Mouse (Mus musculus): ENCODE measurements around the gene Mthfd1. TPM values are rescaled to one million over a fixed set of nuclear protein-coding genes. Genes with fewer than 3 reads are reported as not detected.

The Mthfd1 gene
- total and polyA plus RNA-seq, 2 experiments from 2014 or later: 31.3 to 33.1 TPM

DNA sequence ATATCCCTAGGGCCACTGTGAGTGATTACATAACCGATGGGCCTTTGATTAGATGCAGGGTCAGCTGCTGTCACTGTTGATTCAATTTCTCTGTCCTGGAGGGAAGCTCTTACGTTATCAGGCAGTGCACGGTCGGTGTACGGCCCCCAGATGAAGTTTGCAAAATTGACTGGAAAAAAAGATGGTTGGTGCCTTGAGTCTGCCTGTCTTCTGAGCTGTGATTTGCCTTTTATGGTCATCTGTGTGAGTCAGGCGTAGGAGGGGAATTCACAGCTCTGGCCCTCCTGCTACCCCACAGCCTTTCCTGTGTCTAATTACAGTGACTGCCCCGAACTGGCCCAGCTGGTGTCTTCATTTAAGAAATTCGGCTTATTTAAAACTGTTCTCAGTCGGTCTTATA, 52.9 kb downstream of the Mthfd1 start:
- ATAC-seq (no peak), DNase-seq (ENCODE audit: low spot score) (no peak)
- H3K27ac ChIP-seq: peak overlapping the region; percentile 26; the same call in 1 of the 2 replicates
- H3K9me3 ChIP-seq (ENCODE audit: low read length): no peaks in the 10 kb centered on the region
- 0 out of 2 replicates have a peak, but pooled peaks cover 10% of the 10 kb centered on the region for H3K36me3 ChIP-seq (ENCODE audit: insufficient read depth, low read length)
- H3K4me1 ChIP-seq (ENCODE audit: insufficient read depth, low read length): no peaks in the 10 kb centered on the region
- no peak overlapping the region for H3K4me3 ChIP-seq (ENCODE audit: low read length)
- no peak overlapping the region for H3K9ac ChIP-seq (replicated peaks; ENCODE audit: low read length)
- H3K27me3 ChIP-seq (ENCODE audit: insufficient read depth, low read length): no peaks in the 10 kb centered on the region
- WGBS: 55% methylated on average over 9 of the region's 9 CpGs
- H3K4me2 ChIP-seq (ENCODE audit: low read depth, low read length): no peak overlapping the region
- no peak for TF ChIP-seq CTCF (IDR thresholded peaks at IDR 0.05; ENCODE audit: low read depth)

DNA sequence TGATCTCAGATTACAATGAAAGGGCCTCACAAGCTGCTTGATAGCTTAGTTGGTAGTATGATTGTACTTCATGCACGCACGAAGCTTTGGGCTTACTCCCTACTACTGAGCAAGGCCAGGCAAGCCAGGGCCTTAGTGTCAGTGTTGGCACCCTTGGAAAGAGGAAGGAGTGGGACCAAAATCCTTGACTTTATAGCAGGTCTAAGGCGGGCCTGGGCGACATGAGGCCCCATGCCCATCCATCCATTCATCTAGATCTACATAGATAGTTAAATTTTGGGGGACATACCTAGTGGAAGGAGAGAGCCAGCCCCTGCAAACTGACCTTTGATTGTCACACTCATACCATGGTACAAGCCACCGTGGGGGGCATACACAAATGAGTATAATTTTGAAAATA, 53.3 kb downstream of the Mthfd1 start:
- H3K9ac ChIP-seq (replicated peaks; ENCODE audit: low read length): no peak overlapping the region
- H3K27ac ChIP-seq: no peak overlapping the region
- H3K9me3 ChIP-seq (ENCODE audit: low read length): no peaks in the 10 kb centered on the region
- H3K4me1 ChIP-seq (ENCODE audit: insufficient read depth, low read length): no peaks in the 10 kb centered on the region
- H3K4me3 ChIP-seq (ENCODE audit: low read length): no peak overlapping the region
- DNase-seq (ENCODE audit: low spot score) (no peak), ATAC-seq (no peak)
- 0 out of 2 replicates have a peak, but pooled peaks cover 10% of the 10 kb centered on the region for H3K36me3 ChIP-seq (ENCODE audit: insufficient read depth, low read length)
- TF ChIP-seq CTCF (IDR thresholded peaks at IDR 0.05; ENCODE audit: low read depth): no peak
- no peak overlapping the region for H3K4me2 ChIP-seq (ENCODE audit: low read depth, low read length)
- no peaks in the 10 kb centered on the region for H3K27me3 ChIP-seq (ENCODE audit: insufficient read depth, low read length)
- 88% methylated on average over 5 of the region's 5 CpGs for WGBS

DNA sequence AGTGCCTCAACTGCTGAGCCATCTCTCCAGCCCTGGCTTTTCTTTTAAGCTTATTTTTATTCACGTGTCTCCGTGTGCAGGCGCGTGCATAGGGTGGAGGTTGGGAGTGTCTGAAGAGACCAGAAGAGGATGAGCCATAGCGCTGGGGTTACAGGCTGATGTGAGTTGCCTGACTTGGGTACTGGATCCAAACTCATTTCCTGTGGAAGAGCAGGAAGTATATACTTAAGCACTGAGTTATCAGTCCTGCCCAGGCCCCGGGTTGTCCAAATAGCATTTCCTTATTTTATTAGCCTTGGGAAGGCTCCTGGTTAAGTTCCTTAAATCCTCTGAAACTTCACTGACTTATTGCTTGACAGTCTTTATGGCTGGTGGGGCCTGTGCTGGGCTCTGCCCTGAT, 54.9 kb downstream of the Mthfd1 start:
- Histone ChIP-seq H3K4me3 (ENCODE audit: low read length) (no peak overlapping the region), H3K9ac (replicated peaks; ENCODE audit: low read length) (no peak overlapping the region), H3K4me2 (ENCODE audit: low read depth, low read length) (no peak overlapping the region), H3K36me3 (ENCODE audit: insufficient read depth, low read length) (peaks cover 16% of the 10 kb centered on the region; the same call in 1 of the 2 replicates), H3K27me3 (ENCODE audit: insufficient read depth, low read length) (no peaks in the 10 kb centered on the region), H3K4me1 (ENCODE audit: insufficient read depth, low read length) (no peaks in the 10 kb centered on the region), H3K27ac (no peak overlapping the region), H3K9me3 (ENCODE audit: low read length) (no peaks in the 10 kb centered on the region)
- DNase-seq (ENCODE audit: low spot score): no peak
- WGBS: 92% methylated on average over 6 of the region's 6 CpGs
- TF ChIP-seq CTCF (IDR thresholded peaks at IDR 0.05; ENCODE audit: low read depth): no peak
- ATAC-seq: no peak

DNA sequence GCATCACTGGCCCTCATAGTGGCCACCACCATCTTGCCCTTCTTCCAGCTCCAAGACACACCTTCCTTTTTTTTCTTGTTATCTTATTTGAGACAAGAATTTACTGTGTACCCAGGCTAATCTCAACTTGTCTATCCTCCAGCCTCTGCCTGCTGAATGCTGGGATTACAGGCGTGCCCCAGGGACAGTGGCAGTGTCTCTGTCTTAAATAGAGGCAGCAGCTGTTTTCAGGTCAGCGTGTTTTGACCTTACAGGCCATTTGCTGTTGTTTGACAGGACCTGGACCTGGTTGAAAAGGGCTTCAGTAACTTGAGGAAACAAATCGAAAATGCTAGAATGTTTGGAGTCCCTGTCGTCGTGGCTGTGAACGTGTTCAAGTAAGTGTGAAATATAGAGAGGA, 55.5 kb downstream of the Mthfd1 start:
- 82% methylated on average over 6 of the region's 6 CpGs for WGBS
- Histone ChIP-seq H3K4me3 (ENCODE audit: low read length) (no peak overlapping the region), H3K27ac (no peak overlapping the region), H3K36me3 (ENCODE audit: insufficient read depth, low read length) (peaks cover 20% of the 10 kb centered on the region; the same call in 1 of the 2 replicates), H3K4me2 (ENCODE audit: low read depth, low read length) (no peak overlapping the region), H3K9me3 (ENCODE audit: low read length) (no peaks in the 10 kb centered on the region), H3K27me3 (ENCODE audit: insufficient read depth, low read length) (no peaks in the 10 kb centered on the region), H3K9ac (replicated peaks; ENCODE audit: low read length) (no peak overlapping the region), H3K4me1 (ENCODE audit: insufficient read depth, low read length) (no peaks in the 10 kb centered on the region)
- no peak for TF ChIP-seq CTCF (IDR thresholded peaks at IDR 0.05; ENCODE audit: low read depth)
- ATAC-seq: no peak
- no peak for DNase-seq (ENCODE audit: low spot score)

DNA sequence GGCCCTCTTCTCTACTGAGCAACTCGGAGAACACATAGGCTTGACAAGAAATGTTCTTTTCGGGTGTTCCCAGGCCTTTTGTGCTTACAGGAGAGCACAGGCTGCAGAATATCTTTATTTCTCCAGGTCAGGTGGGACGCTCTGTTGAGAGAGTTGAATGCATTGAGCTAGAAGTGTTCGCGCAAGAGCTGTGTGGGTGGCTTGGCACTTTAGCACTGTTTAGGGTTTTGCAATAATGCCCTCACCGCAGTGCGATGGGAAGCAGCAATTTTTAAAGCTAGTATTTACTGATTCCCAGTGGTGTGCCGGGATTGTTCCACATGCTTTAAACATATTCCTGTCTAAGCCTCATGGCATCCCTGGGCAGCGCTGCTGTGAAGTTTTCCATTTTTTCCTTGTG, 56.1 kb downstream of the Mthfd1 start:
- no peaks in the 10 kb centered on the region for H3K9me3 ChIP-seq (ENCODE audit: low read length)
- no peaks in the 10 kb centered on the region for H3K4me1 ChIP-seq (ENCODE audit: insufficient read depth, low read length)
- H3K9ac ChIP-seq (replicated peaks; ENCODE audit: low read length): no peak overlapping the region
- ATAC-seq (no peak), DNase-seq (ENCODE audit: low spot score) (no peak)
- peaks cover 20% of the 10 kb centered on the region; the same call in 1 of the 2 replicates for H3K36me3 ChIP-seq (ENCODE audit: insufficient read depth, low read length)
- no peak overlapping the region for H3K4me2 ChIP-seq (ENCODE audit: low read depth, low read length)
- WGBS: 89% methylated on average over 9 of the region's 9 CpGs
- H3K27me3 ChIP-seq (ENCODE audit: insufficient read depth, low read length): no peaks in the 10 kb centered on the region
- no peak overlapping the region for H3K27ac ChIP-seq
- no peak for TF ChIP-seq CTCF (IDR thresholded peaks at IDR 0.05; ENCODE audit: low read depth)
- no peak overlapping the region for H3K4me3 ChIP-seq (ENCODE audit: low read length)

DNA sequence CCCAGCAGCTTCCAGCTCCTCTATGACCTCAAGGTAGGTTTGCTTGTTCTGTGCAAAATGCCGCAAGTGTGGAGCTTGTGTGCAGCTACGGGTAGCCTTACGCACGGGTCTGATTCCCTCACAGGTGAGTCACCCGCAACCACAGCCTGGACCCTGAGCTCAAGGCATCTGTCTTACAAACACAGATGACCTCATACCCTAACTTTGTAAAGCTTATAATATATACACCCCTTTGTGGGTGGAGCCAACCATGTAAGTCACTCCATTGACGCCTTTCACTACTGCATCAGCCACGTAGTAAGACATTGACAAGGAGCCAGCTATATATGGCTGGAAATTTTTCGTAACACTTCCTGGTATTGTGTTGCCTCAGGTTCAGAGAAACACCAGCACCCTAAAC, 56.9 kb downstream of the Mthfd1 start:
- Histone ChIP-seq H3K27ac (no peak overlapping the region), H3K36me3 (ENCODE audit: insufficient read depth, low read length) (peaks cover 20% of the 10 kb centered on the region; the same call in 1 of the 2 replicates), H3K4me1 (ENCODE audit: insufficient read depth, low read length) (no peaks in the 10 kb centered on the region), H3K4me3 (ENCODE audit: low read length) (no peak overlapping the region), H3K9me3 (ENCODE audit: low read length) (no peaks in the 10 kb centered on the region), H3K9ac (replicated peaks; ENCODE audit: low read length) (no peak overlapping the region), H3K4me2 (ENCODE audit: low read depth, low read length) (no peak overlapping the region), H3K27me3 (ENCODE audit: insufficient read depth, low read length) (no peaks in the 10 kb centered on the region)
- DNase-seq (ENCODE audit: low spot score) (no peak), ATAC-seq (no peak)
- no peak for TF ChIP-seq CTCF (IDR thresholded peaks at IDR 0.05; ENCODE audit: low read depth)
- WGBS: 94% methylated on average over 8 of the region's 8 CpGs

DNA sequence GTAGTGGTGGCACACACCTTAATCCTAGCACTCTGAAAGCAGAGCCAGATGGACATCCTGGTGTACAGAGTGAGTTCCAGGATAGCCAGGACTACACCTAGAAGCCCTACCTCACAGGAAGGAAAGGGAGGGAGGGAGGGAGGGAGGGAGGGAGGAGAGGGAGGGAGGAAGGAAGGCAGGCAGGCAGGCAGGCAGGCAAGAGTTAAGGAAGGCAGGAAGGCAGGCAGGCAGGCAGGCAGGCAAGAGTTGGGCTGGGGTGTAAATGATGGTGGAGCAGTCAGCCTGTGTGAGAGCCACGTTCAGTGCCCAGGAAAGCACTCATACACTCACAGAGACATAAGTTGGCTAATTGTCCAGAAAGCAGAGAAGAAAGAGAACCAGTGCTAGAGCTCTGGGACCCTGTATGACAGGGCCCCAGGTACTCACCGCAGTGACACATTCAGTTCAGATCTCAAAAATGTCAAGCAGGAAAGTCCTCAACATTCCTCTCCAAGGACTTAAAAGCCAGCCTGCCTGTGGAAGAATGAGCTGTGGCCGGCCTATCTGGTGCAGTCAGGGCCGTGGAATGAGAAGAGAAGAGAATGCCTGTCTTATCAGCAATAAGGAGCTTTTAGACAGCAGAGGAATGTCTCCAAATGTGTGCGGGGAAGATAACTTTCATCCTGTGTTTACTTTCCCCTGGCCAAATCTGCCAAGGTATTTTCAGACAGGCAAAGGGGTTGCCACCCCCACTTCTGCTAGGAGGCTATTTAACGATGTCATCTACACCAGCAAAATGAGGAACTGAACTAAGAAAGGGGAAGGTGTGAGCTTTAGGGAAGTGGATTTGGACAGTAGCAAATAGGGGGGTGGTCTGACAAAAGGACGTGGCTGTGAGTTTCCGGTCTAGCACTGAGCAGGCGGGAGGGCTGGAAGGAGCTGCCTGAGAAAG, 63.4 kb downstream of the Mthfd1 start:
- DNase-seq (ENCODE audit: low spot score) (no peak), ATAC-seq (peak; percentile 38; the same call in 1 of the 2 replicates)
- no peaks in the 10 kb centered on the region for H3K9me3 ChIP-seq (ENCODE audit: low read length)
- peaks cover 28% of the 10 kb centered on the region; the same call in 1 of the 2 replicates for H3K36me3 ChIP-seq (ENCODE audit: insufficient read depth, low read length)
- no peak overlapping the region for H3K4me3 ChIP-seq (ENCODE audit: low read length)
- no peak overlapping the region for H3K9ac ChIP-seq (replicated peaks; ENCODE audit: low read length)
- WGBS: 83% methylated on average over 9 of the region's 9 CpGs
- no peaks in the 10 kb centered on the region for H3K27me3 ChIP-seq (ENCODE audit: insufficient read depth, low read length)
- no peak overlapping the region for H3K27ac ChIP-seq
- no peak for TF ChIP-seq CTCF (IDR thresholded peaks at IDR 0.05; ENCODE audit: low read depth)
- no peak overlapping the region for H3K4me2 ChIP-seq (ENCODE audit: low read depth, low read length)
- H3K4me1 ChIP-seq (ENCODE audit: insufficient read depth, low read length): no peaks in the 10 kb centered on the region
